Mouse (Mus musculus) ZHBTc4 (cell line): Measurements from ENCODE around the gene Tspo.
A peak's percentile ranks its signal among the peaks of the same experiment; 100 is the strongest.

Experiments
- DNase-seq: peaks from one replicate; pipeline ENCODE4 v3.0.0-alpha.2; 2011; ENCODE audit warnings: low read depth, low spot score

The Tspo gene

GRCm38 (mm10) chr15:83563327-83563856, at the start of gene Tspo, which contains the start of gene Mcat:
Gene Tspo, plus strand, starts transcription at chr15:83563592.
Gene Mcat, minus strand, starts transcription at chr15:83563787.
- DNase-seq: no peak

GRCm38 (mm10) chr15:83515018-83515417, 48.4 kb upstream of the Tspo start:
- DNase-seq: no peak

GRCm38 (mm10) chr15:83518215-83519048, 45.0 kb upstream of the Tspo start:
- DNase-seq: peak; percentile 89

- DNase-seq: no peak
Observed at GRCm38 (mm10) chr15:83520861-83521382, 42.5 kb upstream of the Tspo start.

GRCm38 (mm10) chr15:83523196-83523595, 40.2 kb upstream of the Tspo start:
- DNase-seq: no peak

GRCm38 (mm10) chr15:83523638-83524332, 39.6 kb upstream of the Tspo start:
- no peak for DNase-seq

- no peak for DNase-seq
Observed at GRCm38 (mm10) chr15:83524333-83524729, 39.1 kb upstream of the Tspo start.

- peak; percentile 83 for DNase-seq
Observed at GRCm38 (mm10) chr15:83526424-83527091, 36.8 kb upstream of the Tspo start, which contains the start of gene Bik. Gene Bik, plus strand, starts transcription at chr15:83526862.

GRCm38 (mm10) chr15:83527092-83527437, 36.3 kb upstream of the Tspo start:
- no peak for DNase-seq

GRCm38 (mm10) chr15:83527747-83528146, 35.6 kb upstream of the Tspo start:
- DNase-seq: no peak

GRCm38 (mm10) chr15:83528892-83529291, 34.5 kb upstream of the Tspo start:
- no peak for DNase-seq

GRCm38 (mm10) chr15:83529765-83530164, 33.6 kb upstream of the Tspo start:
- DNase-seq: peak; percentile 33

GRCm38 (mm10) chr15:83530233-83530632, 33.2 kb upstream of the Tspo start:
- no peak for DNase-seq

- no peak for DNase-seq
Observed at GRCm38 (mm10) chr15:83530688-83531087, 32.7 kb upstream of the Tspo start.

- DNase-seq: peak; percentile 73
Observed at GRCm38 (mm10) chr15:83531961-83532469, 31.4 kb upstream of the Tspo start.

- DNase-seq: peak; percentile 72
Observed at GRCm38 (mm10) chr15:83532606-83533005, 30.8 kb upstream of the Tspo start.

- peak; percentile 31 for DNase-seq
Observed at GRCm38 (mm10) chr15:83534960-83535889, 28.2 kb upstream of the Tspo start.

- no peak for DNase-seq
Observed at GRCm38 (mm10) chr15:83535890-83536231, 27.5 kb upstream of the Tspo start.

GRCm38 (mm10) chr15:83538855-83539254, 24.5 kb upstream of the Tspo start:
- no peak for DNase-seq

- no peak for DNase-seq
Observed at GRCm38 (mm10) chr15:83539905-83540304, 23.5 kb upstream of the Tspo start.
